Mouse (Mus musculus) cerebellum, postnatal 36 days (tissue): Measurements from ENCODE around the gene Zfp383.
"Not testable (repeated sequence)": the region's sequence is repeated elsewhere in the genome, so short reads cannot be mapped to it uniquely, and the experiment has no call there.

ENCODE experiments used
- DNase-seq, 2 experiments: peaks; one replicate each; pipeline ENCODE4 v3.0.0; 2021 to 2022; ENCODE audit warnings: mixed read lengths in 2 of 2

The Zfp383 gene

DNA sequence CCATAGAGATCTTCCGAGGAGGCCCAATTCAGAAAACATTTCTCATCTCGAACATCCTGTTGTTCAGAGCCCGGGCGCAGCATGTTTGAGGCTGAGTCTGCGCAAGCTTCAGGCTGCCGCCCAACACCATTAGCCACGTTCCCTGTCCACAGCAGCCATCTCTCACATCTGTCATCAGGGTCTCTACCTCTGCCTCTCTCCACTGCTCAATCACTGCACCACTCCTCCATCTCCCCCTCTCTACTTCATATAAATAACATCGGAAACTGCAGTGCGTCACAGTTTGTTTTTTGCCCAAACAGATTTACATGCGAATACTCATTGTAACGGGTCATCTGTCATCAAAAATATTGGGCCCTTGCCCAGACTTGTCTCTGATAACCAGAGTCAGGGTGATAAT, 33.0 kb downstream of the Zfp383 start:
- no peak for DNase-seq

GRCm38 (mm10) chr7:29942740-29943139, 34.7 kb downstream of the Zfp383 start:
- no peak for DNase-seq

DNA sequence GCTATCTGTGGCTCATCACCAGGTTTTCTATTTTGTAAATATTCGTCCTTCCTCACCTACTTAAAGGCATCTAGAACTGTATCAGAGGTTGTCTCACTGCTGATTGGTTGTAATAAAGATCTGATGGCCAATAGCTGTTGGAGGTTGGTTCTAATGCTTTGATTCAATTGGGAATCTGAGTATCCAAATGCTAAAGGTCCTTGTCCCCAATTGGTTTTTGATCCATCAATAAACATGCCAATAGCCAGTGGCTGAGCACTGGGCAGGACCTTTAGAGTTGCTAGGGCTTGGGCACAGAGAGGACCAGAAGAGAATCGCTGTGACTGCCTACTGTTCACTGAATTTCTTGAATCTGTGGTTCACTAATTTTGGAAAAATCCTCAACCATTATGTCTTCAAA, 35.7 kb downstream of the Zfp383 start:
- DNase-seq = no peak

DNA sequence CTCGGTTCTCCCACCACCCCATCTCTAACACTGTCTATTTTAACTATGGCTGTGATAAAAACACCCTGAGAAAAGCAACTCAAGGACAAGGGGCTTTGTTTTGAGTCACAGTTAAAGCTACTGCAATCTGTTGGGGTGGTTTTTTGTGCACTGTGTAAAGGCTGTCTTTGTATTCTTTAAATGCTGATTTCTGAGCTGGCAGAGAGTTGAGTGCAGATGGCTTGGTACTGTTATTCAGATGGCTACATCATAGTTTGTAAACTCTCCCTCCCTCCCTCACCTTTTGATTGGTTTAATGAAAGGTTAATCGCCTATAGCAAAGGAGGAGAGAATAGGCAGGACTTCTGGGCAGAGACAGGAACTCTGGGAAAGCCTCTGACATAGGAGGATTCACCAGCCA, 36.2 kb downstream of the Zfp383 start:
- no peak for DNase-seq

GRCm38 (mm10) chr7:29953086-29953485, 45.1 kb downstream of the Zfp383 start:
- no peak for DNase-seq

- peak; percentile 75 to 82 for DNase-seq
These were observed 45.7 kb downstream of the Zfp383 start, which contains the start of gene Zfp74 for GRCm38 (mm10) chr7:29953513-29954401. Gene Zfp74 (minus strand): TSS chr7:29954089.

DNA sequence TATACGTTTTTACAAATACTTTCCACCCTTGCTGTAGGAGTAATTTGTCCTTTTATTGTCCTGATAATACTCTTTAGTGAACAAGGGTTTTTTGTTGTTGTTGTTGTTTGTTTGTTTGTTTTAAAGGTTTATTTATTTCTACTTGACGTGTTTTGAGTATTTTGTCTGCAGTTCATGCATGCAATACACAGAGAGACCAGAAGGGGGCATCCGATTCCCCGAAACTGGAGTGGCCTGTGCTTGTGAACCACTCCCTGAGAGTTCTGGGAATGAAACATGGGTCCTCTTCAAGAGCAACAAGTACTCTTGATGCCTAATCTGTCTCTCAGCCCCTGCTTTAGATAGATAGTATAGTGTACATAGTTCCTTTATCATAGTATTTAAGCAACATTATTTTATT, 46.7 kb downstream of the Zfp383 start:
- peak; percentile 18 to 40 for DNase-seq

GRCm38 (mm10) chr7:29956257-29956656, 48.2 kb downstream of the Zfp383 start:
- DNase-seq = no peak

DNA sequence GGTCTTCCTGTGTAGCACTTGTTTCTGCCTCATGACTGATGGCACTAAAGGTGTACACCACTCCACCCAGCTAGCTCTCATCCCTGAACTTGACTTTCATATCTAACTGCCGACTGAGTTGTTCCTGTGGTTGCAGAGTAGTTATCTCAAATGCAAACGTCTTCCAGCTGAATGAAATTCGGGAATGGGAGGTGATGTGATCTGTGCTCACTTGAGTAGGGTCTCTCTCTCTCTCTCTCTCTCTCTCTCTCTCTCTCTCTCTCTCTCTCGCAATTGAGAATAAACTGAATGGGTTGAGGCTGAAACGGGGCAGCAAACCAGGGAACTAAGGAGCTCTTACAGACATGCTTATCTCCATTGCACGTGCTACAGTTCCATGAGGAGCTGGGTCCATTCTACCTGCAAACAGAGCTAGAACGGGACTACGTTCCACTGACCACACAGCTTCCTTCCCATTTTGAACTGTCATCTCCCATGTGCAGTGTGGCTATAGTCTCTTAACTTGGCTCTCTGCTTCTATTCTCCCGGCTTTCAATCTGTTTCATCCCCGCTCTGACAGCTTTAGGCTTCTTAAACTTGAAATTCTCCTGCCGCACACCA, 50.2 kb downstream of the Zfp383 start:
- no peak for DNase-seq

- DNase-seq = no peak
These were observed 51.0 kb downstream of the Zfp383 start for GRCm38 (mm10) chr7:29959004-29959403.

GRCm38 (mm10) chr7:29965115-29965810, 57.2 kb downstream of the Zfp383 start:
- DNase-seq = not testable (repeated sequence)
